Mouse (Mus musculus) hindbrain, embryonic 11.5 days (tissue): ENCODE data around the gene Ttc30b. TPM values are rescaled to one million over a fixed set of nuclear protein-coding genes. Genes with fewer than 3 reads are reported as not detected.

Experiments used
- ATAC-seq: fragments of 200-750 bp; cut with Nextera tagmentation; 2 replicates; pipeline ENCODE4 v1.8.0; 2017; ENCODE audit warnings: mild to moderate bottlenecking, moderate TSS enrichment, moderate library complexity; ENCODE audit not compliant: low FRiP score
- DNase-seq: peaks from one replicate; pipeline ENCODE4 v3.0.0-alpha.2; 2015; ENCODE audit warnings: low spot score
- H3K27ac ChIP-seq: fragments of 300-500 bp; sonication (generic); 2 replicates; pipeline ENCODE4 v1.5.1; 2014; ENCODE audit warnings: mild to moderate bottlenecking, low read depth, low read length
- H3K27me3 ChIP-seq: fragments of 300-500 bp; sonication (generic); 2 replicates; pipeline ENCODE4 v1.6.1; 2014; ENCODE audit warnings: mild to moderate bottlenecking, low read length, moderate library complexity, mixed read lengths; ENCODE audit not compliant: control insufficient read depth, insufficient read depth
- H3K36me3 ChIP-seq: fragments of 300-500 bp; sonication (generic); 2 replicates; pipeline ENCODE4 v1.6.1; 2014; ENCODE audit warnings: mild to moderate bottlenecking, low read length, moderate library complexity, mixed read lengths; ENCODE audit not compliant: control insufficient read depth, insufficient read depth
- H3K4me1 ChIP-seq: fragments of 300-500 bp; sonication (generic); replicated peaks from 2 replicates; pipeline ENCODE4 v1.6.1; 2014; ENCODE audit warnings: low read length, mixed read lengths; ENCODE audit not compliant: control insufficient read depth, insufficient read depth
- H3K4me2 ChIP-seq: fragments of 300-500 bp; sonication (generic); replicated peaks from 2 replicates; pipeline ENCODE4 v1.6.1; 2014; ENCODE audit warnings: mild to moderate bottlenecking, low read depth, low read length
- H3K4me3 ChIP-seq: fragments of 300-500 bp; sonication (generic); 2 replicates; pipeline ENCODE4 v1.5.1; 2014; ENCODE audit warnings: low read depth, low read length
- H3K9ac ChIP-seq: fragments of 300-500 bp; sonication (generic); 2 replicates; pipeline ENCODE4 v1.6.1; 2014; ENCODE audit warnings: low read depth, low read length
- H3K9me3 ChIP-seq: fragments of 300-500 bp; sonication (generic); 2 replicates; pipeline ENCODE4 v1.6.1; 2016; ENCODE audit warnings: low read length; ENCODE audit not compliant: control insufficient read depth
- WGBS: fragments of 180-500 bp; shearing (Covaris S2); extraction: QIAGEN DNeasy Blood & Tissue Kit; methylation state at CpG from one replicate; pipeline ENCODE4 v1.1.7; 2014; 5-methylcytosine and 5-hydroxymethylcytosine counted together
- polyA plus RNA-seq: library from polyadenylated mRNA; unstranded; fragments of >200 nt; fragmentation: Nextera tagmentation; extraction: Ambion mirVana; gene quantifications from 2 replicates; pipeline ENCODE4 v1.2.1, GENCODE M21; 2014

The Ttc30b gene
- polyA plus RNA-seq, 1 experiment from 2014 or later = 10.6 TPM

DNA sequence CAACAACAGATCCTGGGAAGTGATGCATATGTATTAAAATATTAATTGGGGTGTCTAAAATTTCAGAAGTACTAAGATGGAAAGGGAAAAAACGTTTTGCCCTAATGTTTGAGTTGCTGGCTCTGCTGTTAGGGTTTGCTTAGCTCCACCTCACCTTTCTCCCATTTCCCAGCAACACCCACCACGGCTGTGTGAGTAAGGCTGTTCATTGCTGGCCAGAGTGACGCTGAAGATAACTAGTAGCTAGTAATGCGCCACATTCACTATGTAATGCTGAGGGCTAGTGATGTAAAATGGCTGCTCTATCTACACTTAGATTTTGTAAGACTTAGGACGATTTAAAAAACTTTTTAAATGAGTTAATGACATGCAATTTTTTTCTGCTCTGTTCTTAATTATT lies 42.7 kb downstream of the Ttc30b start:
- Histone ChIP-seq H3K4me3 (no peak overlapping the region), H3K9me3 (no peaks in the 10 kb centered on the region), H3K4me1 (no peaks in the 10 kb centered on the region), H3K27ac (no peak overlapping the region), H3K9ac (no peak overlapping the region), H3K36me3 (no peaks in the 10 kb centered on the region), H3K4me2 (no peak overlapping the region), H3K27me3 (no peaks in the 10 kb centered on the region)
- WGBS = 92% methylated on average over 5 of the region's 5 CpGs
- DNase-seq = no peak
- no peak for ATAC-seq

DNA sequence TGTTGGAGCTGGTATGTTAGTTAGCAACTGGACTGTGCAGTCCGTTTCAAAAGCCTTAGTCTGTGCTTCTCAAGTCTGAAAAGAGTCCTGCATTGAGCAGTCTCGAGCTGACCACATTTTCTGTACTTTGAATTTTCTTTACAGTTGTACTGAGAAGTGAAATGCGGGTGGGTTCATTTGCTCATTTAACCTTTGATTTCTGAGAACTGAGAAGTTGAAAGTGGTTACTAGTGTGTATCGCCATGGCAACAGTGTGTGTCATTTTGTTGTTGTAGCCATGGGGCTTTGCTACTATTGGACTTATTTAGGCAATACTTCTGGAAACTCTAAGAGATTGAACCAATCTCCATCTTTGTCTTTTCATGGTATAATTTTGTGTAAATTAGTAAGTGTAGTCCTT lies 46.4 kb downstream of the Ttc30b start:
- Histone ChIP-seq H3K27ac (no peak overlapping the region), H3K36me3 (no peaks in the 10 kb centered on the region), H3K4me1 (no peaks in the 10 kb centered on the region), H3K4me3 (no peak overlapping the region), H3K9ac (no peak overlapping the region), H3K27me3 (no peaks in the 10 kb centered on the region), H3K4me2 (no peak overlapping the region), H3K9me3 (no peaks in the 10 kb centered on the region)
- WGBS = 77% methylated on average over 4 of the region's 4 CpGs
- DNase-seq (peak; percentile 5), ATAC-seq (no peak)

Other genes starting within 250 kb of the Ttc30b start
- gene Nfe2l2, start 233.9 kb downstream of the Ttc30b start, polyA plus RNA-seq = 28.4 and 28.5 TPM in 2 replicates
- gene Agps, start 106.4 kb downstream of the Ttc30b start, polyA plus RNA-seq = 50.7 and 53.4 TPM in 2 replicates
- gene Ttc30a2, start 39.6 kb upstream of the Ttc30b start, polyA plus RNA-seq = 0.86 and 1.2 TPM in 2 replicates
- 9.2 and 12.1 TPM in 2 replicates for gene Ttc30a1, start 43.4 kb upstream of the Ttc30b start, polyA plus RNA-seq